Mouse (Mus musculus): ENCODE results near the gene Gm10153. TPM values are rescaled to one million over a fixed set of nuclear protein-coding genes. Genes with fewer than 3 reads are reported as not detected.
"Not testable (repeated sequence)": the region's sequence is repeated elsewhere in the genome, so short reads cannot be mapped to it uniquely, and the experiment has no call there.

Gene Gm10153
- polyA plus RNA-seq, 1 experiment from 2014 or later: not detected

DNA sequence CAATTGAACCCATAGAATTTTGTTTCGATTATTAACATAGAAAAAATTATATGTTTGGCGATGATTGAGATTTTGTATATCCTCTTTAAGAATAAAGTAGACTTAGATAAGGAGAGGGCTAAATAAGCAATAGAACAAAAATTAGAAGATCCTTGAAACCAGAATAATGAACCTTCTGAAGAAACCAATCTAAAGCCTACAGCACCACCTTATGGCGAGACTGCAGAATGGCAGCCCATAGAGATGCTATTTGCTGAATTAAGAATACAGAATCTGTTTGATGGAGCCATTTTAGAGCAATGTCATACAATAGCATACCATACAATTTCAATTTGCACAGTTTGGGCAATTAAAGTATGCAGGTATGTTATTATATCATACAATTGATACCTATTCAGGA, 20.4 kb downstream of the Gm10153 start:
- Histone ChIP-seq H3K4me3 (ENCODE audit: low read depth, low read length) (no peak overlapping the region), H3K4me1 (replicated peaks; ENCODE audit: control insufficient read depth, insufficient read depth) (no peaks in the 10 kb centered on the region), H3K27me3 (ENCODE audit: control insufficient read depth, insufficient read depth, low read length) (no peaks in the 10 kb centered on the region), H3K9me3 (ENCODE audit: control insufficient read depth, low read length) (no peaks in the 10 kb centered on the region), H3K4me2 (replicated peaks; ENCODE audit: low read depth) (no peak overlapping the region), H3K27ac (replicated peaks) (no peak overlapping the region), H3K9ac (ENCODE audit: low read length) (no peak overlapping the region), H3K36me3 (ENCODE audit: control insufficient read depth, insufficient read depth, low read length) (no peaks in the 10 kb centered on the region)
- WGBS: 46% methylated on average over 3 of the region's 3 CpGs
- DNase-seq (ENCODE audit: low spot score) (no peak), ATAC-seq (ENCODE audit: low FRiP score, low TSS enrichment) (no peak)
- TF ChIP-seq EP300 (optimal IDR thresholded peaks at IDR 0.05): no peak
- TF ChIP-seq CTCF (IDR thresholded peaks at IDR 0.05; ENCODE audit: low read depth): peak; percentile 79

DNA sequence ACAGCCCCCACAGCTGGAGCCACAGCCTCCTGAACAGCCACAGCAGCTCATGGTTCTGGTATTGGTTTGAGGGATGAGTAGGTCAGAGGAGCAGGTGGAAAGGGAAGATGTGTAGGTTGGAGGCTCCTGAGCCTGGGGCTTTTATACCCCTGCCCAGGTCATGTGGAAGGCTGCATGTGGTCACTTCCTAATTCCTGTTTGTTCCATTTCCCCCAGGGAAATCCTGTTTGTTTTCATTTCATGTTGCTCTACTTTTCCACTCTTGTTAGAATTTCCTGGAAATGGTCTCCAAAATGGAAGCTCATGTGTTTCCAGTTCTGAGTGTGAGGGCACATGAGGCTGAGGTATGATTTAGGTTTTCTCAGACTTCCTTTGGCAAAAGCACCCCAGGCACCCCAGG, 24.6 kb downstream of the Gm10153 start, which contains the start of gene Gm4553:
Gene Gm4553, minus strand, starts transcription at position 101 of the 400 bp plus-strand sequence.
- not testable (repeated sequence) for H3K4me3 ChIP-seq (ENCODE audit: low read depth, low read length); H3K9me3 ChIP-seq (ENCODE audit: control insufficient read depth, low read length); DNase-seq (ENCODE audit: low spot score); H3K27me3 ChIP-seq (ENCODE audit: control insufficient read depth, insufficient read depth, low read length); H3K4me2 ChIP-seq (replicated peaks; ENCODE audit: low read depth); H3K9ac ChIP-seq (ENCODE audit: low read length); H3K4me1 ChIP-seq (replicated peaks; ENCODE audit: control insufficient read depth, insufficient read depth); H3K36me3 ChIP-seq (ENCODE audit: control insufficient read depth, insufficient read depth, low read length); H3K27ac ChIP-seq (replicated peaks); ATAC-seq (ENCODE audit: low FRiP score, low TSS enrichment)

DNA sequence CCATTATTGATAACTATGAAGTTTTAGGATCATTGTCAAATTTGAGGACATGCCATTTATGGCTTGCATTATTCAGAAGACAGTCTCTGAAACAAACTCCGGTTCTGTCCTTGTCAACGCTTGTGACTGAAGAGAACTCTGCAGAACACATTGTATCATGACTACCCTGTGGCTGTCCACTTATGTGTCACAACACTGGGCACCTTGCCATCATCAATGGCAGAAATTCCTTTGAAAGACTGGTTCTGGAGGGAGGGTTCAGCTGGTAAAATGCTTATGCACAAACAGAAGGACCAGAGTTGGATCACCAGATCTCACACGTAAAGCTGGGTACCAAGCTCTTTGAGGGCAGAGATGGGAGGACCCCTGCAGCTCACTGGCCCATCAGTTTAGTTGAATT, 30.8 kb downstream of the Gm10153 start:
- no peak for ATAC-seq (ENCODE audit: low FRiP score, low TSS enrichment)
- no peak for TF ChIP-seq EP300 (optimal IDR thresholded peaks at IDR 0.05)
- no peak for TF ChIP-seq CTCF (IDR thresholded peaks at IDR 0.05; ENCODE audit: low read depth)
- no peak overlapping the region for H3K9ac ChIP-seq (ENCODE audit: low read length)
- no peak for DNase-seq (ENCODE audit: low spot score)
- no peaks in the 10 kb centered on the region for H3K36me3 ChIP-seq (ENCODE audit: control insufficient read depth, insufficient read depth, low read length)
- H3K9me3 ChIP-seq (ENCODE audit: control insufficient read depth, low read length): no peaks in the 10 kb centered on the region
- H3K4me1 ChIP-seq (replicated peaks; ENCODE audit: control insufficient read depth, insufficient read depth): no peaks in the 10 kb centered on the region
- H3K4me2 ChIP-seq (replicated peaks; ENCODE audit: low read depth): no peak overlapping the region
- WGBS: 97% methylated on average over 3 of the region's 3 CpGs
- no peak overlapping the region for H3K27ac ChIP-seq (replicated peaks)
- no peaks in the 10 kb centered on the region for H3K27me3 ChIP-seq (ENCODE audit: control insufficient read depth, insufficient read depth, low read length)
- no peak overlapping the region for H3K4me3 ChIP-seq (ENCODE audit: low read depth, low read length)

DNA sequence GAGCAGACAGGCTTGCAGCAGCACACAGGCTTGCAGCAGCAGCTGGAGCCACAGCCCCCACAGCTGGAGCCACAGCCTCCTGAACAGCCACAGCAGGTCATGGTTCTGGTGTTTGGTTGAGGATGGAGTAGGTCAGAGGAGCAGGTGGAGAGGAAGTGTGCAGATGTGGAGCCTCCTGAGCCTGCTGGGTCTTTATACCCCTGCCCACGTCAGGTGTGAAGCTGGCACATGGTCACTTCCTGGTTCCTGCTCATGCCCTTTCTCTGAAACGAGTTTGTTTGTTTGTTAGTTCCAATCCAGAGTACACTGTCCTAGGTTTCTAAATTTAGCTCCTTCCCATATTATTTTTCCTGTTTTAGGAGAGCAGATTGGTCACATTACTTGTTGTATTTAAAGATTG, 33.2 kb downstream of the Gm10153 start, which contains the start of gene Gm29735:
Gene Gm29735, minus strand, starts transcription at position 101 of the 400 bp plus-strand sequence.
- DNase-seq (ENCODE audit: low spot score); H3K4me1 ChIP-seq (replicated peaks; ENCODE audit: control insufficient read depth, insufficient read depth); H3K4me3 ChIP-seq (ENCODE audit: low read depth, low read length); H3K4me2 ChIP-seq (replicated peaks; ENCODE audit: low read depth); H3K9me3 ChIP-seq (ENCODE audit: control insufficient read depth, low read length); ATAC-seq (ENCODE audit: low FRiP score, low TSS enrichment); H3K9ac ChIP-seq (ENCODE audit: low read length); H3K36me3 ChIP-seq (ENCODE audit: control insufficient read depth, insufficient read depth, low read length); H3K27ac ChIP-seq (replicated peaks); H3K27me3 ChIP-seq (ENCODE audit: control insufficient read depth, insufficient read depth, low read length): not testable (repeated sequence)
- WGBS: 38% methylated on average over 2 of the region's 2 CpGs

DNA sequence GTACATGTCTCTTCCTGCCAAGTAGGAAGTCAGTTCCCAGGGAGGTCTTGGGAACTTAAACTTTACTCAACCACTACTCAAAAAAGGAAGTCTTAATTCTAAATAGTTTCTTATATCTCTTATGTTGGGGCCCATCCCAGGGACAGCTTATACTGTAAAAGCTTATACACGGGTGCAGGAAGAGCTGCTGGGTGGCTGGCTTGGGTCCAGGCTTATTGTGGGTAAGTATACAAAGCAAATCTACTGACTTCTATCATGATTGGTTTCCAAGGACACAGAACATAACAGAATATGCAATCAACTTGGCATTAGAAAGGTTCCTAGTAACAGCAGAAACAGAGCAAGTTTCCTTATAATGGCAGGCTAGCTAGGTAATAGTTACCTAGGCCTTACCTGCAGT, 34.9 kb downstream of the Gm10153 start:
- no peak overlapping the region for H3K9ac ChIP-seq (ENCODE audit: low read length)
- TF ChIP-seq CTCF (IDR thresholded peaks at IDR 0.05; ENCODE audit: low read depth): no peak
- TF ChIP-seq EP300 (optimal IDR thresholded peaks at IDR 0.05): no peak
- no peak overlapping the region for H3K4me3 ChIP-seq (ENCODE audit: low read depth, low read length)
- peak; percentile 69 for DNase-seq (ENCODE audit: low spot score)
- no peaks in the 10 kb centered on the region for H3K9me3 ChIP-seq (ENCODE audit: control insufficient read depth, low read length)
- no peaks in the 10 kb centered on the region for H3K36me3 ChIP-seq (ENCODE audit: control insufficient read depth, insufficient read depth, low read length)
- peak; percentile 71; the same call in 1 of the 2 replicates for ATAC-seq (ENCODE audit: low FRiP score, low TSS enrichment)
- H3K4me1 ChIP-seq (replicated peaks; ENCODE audit: control insufficient read depth, insufficient read depth): no peaks in the 10 kb centered on the region
- no peaks in the 10 kb centered on the region for H3K27me3 ChIP-seq (ENCODE audit: control insufficient read depth, insufficient read depth, low read length)
- H3K4me2 ChIP-seq (replicated peaks; ENCODE audit: low read depth): no peak overlapping the region
- no peak overlapping the region for H3K27ac ChIP-seq (replicated peaks)
- 16% methylated on average over 1 of the region's 1 CpGs for WGBS

DNA sequence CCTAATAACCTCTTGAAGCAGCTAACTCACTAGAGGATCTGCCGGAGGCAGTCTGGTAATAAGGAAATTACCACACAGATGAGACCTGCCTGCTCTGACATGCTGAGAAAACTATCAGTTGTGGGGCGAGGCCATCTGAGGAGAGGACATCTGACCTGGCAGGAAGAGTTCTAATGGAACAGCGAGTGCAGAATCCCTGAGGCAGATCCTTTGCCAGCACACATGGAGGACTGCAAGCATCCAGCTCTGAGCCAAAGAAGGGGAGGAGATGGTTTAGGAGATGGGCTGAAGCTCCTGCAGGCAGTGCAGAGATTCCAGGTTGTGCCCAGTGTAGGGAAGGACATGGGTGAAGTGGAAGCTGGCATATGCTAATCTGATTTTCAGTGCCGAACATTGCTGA, 38.0 kb downstream of the Gm10153 start:
- Histone ChIP-seq H3K27ac (replicated peaks) (no peak overlapping the region), H3K27me3 (ENCODE audit: control insufficient read depth, insufficient read depth, low read length) (no peaks in the 10 kb centered on the region), H3K4me3 (ENCODE audit: low read depth, low read length) (no peak overlapping the region), H3K4me2 (replicated peaks; ENCODE audit: low read depth) (no peak overlapping the region), H3K9ac (ENCODE audit: low read length) (no peak overlapping the region), H3K4me1 (replicated peaks; ENCODE audit: control insufficient read depth, insufficient read depth) (no peaks in the 10 kb centered on the region), H3K36me3 (ENCODE audit: control insufficient read depth, insufficient read depth, low read length) (no peaks in the 10 kb centered on the region), H3K9me3 (ENCODE audit: control insufficient read depth, low read length) (no peaks in the 10 kb centered on the region)
- 75% methylated on average over 4 of the region's 4 CpGs for WGBS
- no peak for TF ChIP-seq CTCF (IDR thresholded peaks at IDR 0.05; ENCODE audit: low read depth)
- no peak for TF ChIP-seq EP300 (optimal IDR thresholded peaks at IDR 0.05)
- DNase-seq (ENCODE audit: low spot score) (no peak), ATAC-seq (ENCODE audit: low FRiP score, low TSS enrichment) (no peak)
